Mouse (Mus musculus): ENCODE measurements around the gene Ghrh.

- TF ChIP-seq GABPA (IDR thresholded peaks at IDR 0.05; ENCODE audit: insufficient replicate concordance, low read depth, low read length) (no peak), RCOR1 (conservative IDR thresholded peaks at IDR 0.05; ENCODE audit: low read depth, low read length) (no peak), NELFE (IDR thresholded peaks at IDR 0.05; ENCODE audit: low read depth, low read length) (no peak), JUN (IDR thresholded peaks at IDR 0.05; ENCODE audit: insufficient read depth, low read depth, low read length) (no peak), CTCF (conservative IDR thresholded peaks at IDR 0.05 in 1 of 2, IDR thresholded peaks at IDR 0.05 in 1 of 2; ENCODE audit: low read depth in 2 of 2, low read length in 2 of 2) (no peak)
Observed at GRCm38 (mm10) chr2:157354106-157354505, 6.8 kb upstream of the Ghrh start.

Data from CH12.LX (cell line).